Mouse (Mus musculus) CD4-positive, CD25-positive, alpha-beta regulatory T cell, adult 2 months (primary cell): Measurements from ENCODE around the gene Grik5.
A peak's percentile ranks its signal among the peaks of the same experiment; 100 is the strongest.

ENCODE experiments used
- DNase-seq: peaks from one replicate; pipeline ENCODE4 v3.0.0-alpha.2; 2012; ENCODE audit warnings: low read depth, low spot score

The Grik5 gene

GRCm38 (mm10) chr7:25071979-25072715 is at the start of gene Grik5, which contains the start of gene Zfp574:
Gene Grik5 (minus strand): TSS chr7:25072346.
Gene Zfp574 (plus strand): TSS chr7:25072567.
- DNase-seq, result no peak

GRCm38 (mm10) chr7:25121240-25121786 is 49.2 kb upstream of the Grik5 start:
- DNase-seq, result peak; percentile 50

GRCm38 (mm10) chr7:25120061-25120834 is 48.1 kb upstream of the Grik5 start:
- peak; percentile 87 for DNase-seq

- DNase-seq, result no peak
These were observed 40.9 kb upstream of the Grik5 start for GRCm38 (mm10) chr7:25112956-25113603.

- no peak for DNase-seq
These were observed 40.2 kb upstream of the Grik5 start for GRCm38 (mm10) chr7:25112178-25112955.

GRCm38 (mm10) chr7:25110336-25110735 is 38.2 kb upstream of the Grik5 start:
- no peak for DNase-seq

GRCm38 (mm10) chr7:25109355-25109754 is 37.2 kb upstream of the Grik5 start:
- DNase-seq, result no peak

- DNase-seq, result peak; percentile 47
These were observed 34.8 kb upstream of the Grik5 start for GRCm38 (mm10) chr7:25106790-25107502.

- DNase-seq, result peak; percentile 93
These were observed 33.4 kb upstream of the Grik5 start for GRCm38 (mm10) chr7:25105411-25106160.

- DNase-seq, result no peak
These were observed 27.4 kb upstream of the Grik5 start for GRCm38 (mm10) chr7:25099581-25099980.

GRCm38 (mm10) chr7:25098169-25098568 is 26.0 kb upstream of the Grik5 start:
- no peak for DNase-seq

- no peak for DNase-seq
These were observed 17.7 kb upstream of the Grik5 start for GRCm38 (mm10) chr7:25089875-25090274.

GRCm38 (mm10) chr7:25088968-25089367 is 16.8 kb upstream of the Grik5 start:
- DNase-seq, result peak; percentile 62

GRCm38 (mm10) chr7:25088531-25088930 is 16.4 kb upstream of the Grik5 start:
- DNase-seq, result peak; percentile 48

GRCm38 (mm10) chr7:25087972-25088371 is 15.8 kb upstream of the Grik5 start:
- DNase-seq, result peak; percentile 72

GRCm38 (mm10) chr7:25087256-25087912 is 15.2 kb upstream of the Grik5 start:
- peak; percentile 37 for DNase-seq

- DNase-seq, result peak; percentile 64
These were observed 14.5 kb upstream of the Grik5 start for GRCm38 (mm10) chr7:25086656-25087055.

- DNase-seq, result no peak
These were observed 12.5 kb upstream of the Grik5 start for GRCm38 (mm10) chr7:25084621-25085020.

- DNase-seq, result peak; percentile 84
These were observed 10.4 kb upstream of the Grik5 start for GRCm38 (mm10) chr7:25082510-25082909.
